Mouse (Mus musculus): ENCODE results near the gene Hectd1. TPM values are rescaled to one million over a fixed set of nuclear protein-coding genes. Genes with fewer than 3 reads are reported as not detected.

Gene Hectd1
- 111 TPM for polyA plus RNA-seq (2017; shearing (Covaris generic))

GRCm38 (mm10) chr12:51829290-51830076, at the start of gene Hectd1:
TSS of gene Hectd1 (minus strand) at chr12:51829536.

Other genes starting within 250 kb of the Hectd1 start
- gene Coch, start 236.2 kb downstream of the Hectd1 start, polyA plus RNA-seq (2017; shearing (Covaris generic)): 0.47 TPM
- gene Ap4s1, start 138.5 kb downstream of the Hectd1 start, polyA plus RNA-seq (2017; shearing (Covaris generic)): 38.0 TPM
- gene Strn3, start 137.6 kb downstream of the Hectd1 start, polyA plus RNA-seq (2017; shearing (Covaris generic)): 53.5 TPM
- 14.3 TPM for gene Heatr5a, start 141.8 kb upstream of the Hectd1 start, polyA plus RNA-seq (2017; shearing (Covaris generic))
- 3.6 TPM for gene Dtd2, start 177.0 kb upstream of the Hectd1 start, polyA plus RNA-seq (2017; shearing (Covaris generic))
- not detected for gene Gpr33, start 198.5 kb upstream of the Hectd1 start, polyA plus RNA-seq (2017; shearing (Covaris generic))

All from effector memory CD4-positive, alpha-beta T cell, adult 5 months (primary cell).